Mouse (Mus musculus) forebrain, embryonic 14.5 days (tissue): ENCODE data around the gene Itgb1bp1. TPM values are rescaled to one million over a fixed set of nuclear protein-coding genes. Genes with fewer than 3 reads are reported as not detected.

Experiments used
- polyA plus RNA-seq: library from polyadenylated mRNA; unstranded; fragments of >200 nt; fragmentation: Nextera tagmentation; extraction: Ambion mirVana; gene quantifications from 2 replicates; pipeline ENCODE4 v1.2.1, GENCODE M21; 2014

The Itgb1bp1 gene
- polyA plus RNA-seq, 1 experiment from 2014 or later = 48.2 TPM

Other genes with a start within 250 kb of the Itgb1bp1 start
- gene Cpsf3, start 893 bp downstream of the Itgb1bp1 start, polyA plus RNA-seq = 126 and 131 TPM in 2 replicates
- 52.3 and 55.6 TPM in 2 replicates for gene Iah1, start 30.1 kb upstream of the Itgb1bp1 start, polyA plus RNA-seq
- 19.9 and 21.9 TPM in 2 replicates for gene Adam17, start 87.3 kb upstream of the Itgb1bp1 start, polyA plus RNA-seq
- gene Ywhaq, start 131.4 kb upstream of the Itgb1bp1 start, polyA plus RNA-seq = 1,318 and 1,340 TPM in 2 replicates